Mouse (Mus musculus): ENCODE measurements around the gene Clec4g.

- TF ChIP-seq POLR2A (IDR thresholded peaks at IDR 0.05; ENCODE audit: extremely low read depth, insufficient read depth, low read length) (no peak), CTCF (IDR thresholded peaks at IDR 0.05; ENCODE audit: low read depth, low read length) (peak; percentile 97)
These were observed 48.4 kb downstream of the Clec4g start, which contains the start of gene Fcor for GRCm38 (mm10) chr8:3671980-3672491.

All from liver, adult 2 months (tissue).